Mouse (Mus musculus) cortical plate, adult 2 months (tissue): ENCODE measurements around the gene Lrrc28.

ENCODE experiments used
- CTCF ChIP-seq: fragments of 200-500 bp; IDR thresholded peaks from 2 replicates; pipeline ENCODE4 v1.5.1; 2011; ENCODE audit warnings: mild to moderate bottlenecking, control low read depth, low read length; ENCODE audit not compliant: insufficient read depth; ENCODE audit errors: extremely low read depth
- POLR2A ChIP-seq: fragments of 200-500 bp; IDR thresholded peaks from 2 replicates; pipeline ENCODE4 v1.6.1; 2011; ENCODE audit warnings: mild to moderate bottlenecking, low read length, control low read depth; ENCODE audit not compliant: insufficient read depth; ENCODE audit errors: extremely low read depth

DNA sequence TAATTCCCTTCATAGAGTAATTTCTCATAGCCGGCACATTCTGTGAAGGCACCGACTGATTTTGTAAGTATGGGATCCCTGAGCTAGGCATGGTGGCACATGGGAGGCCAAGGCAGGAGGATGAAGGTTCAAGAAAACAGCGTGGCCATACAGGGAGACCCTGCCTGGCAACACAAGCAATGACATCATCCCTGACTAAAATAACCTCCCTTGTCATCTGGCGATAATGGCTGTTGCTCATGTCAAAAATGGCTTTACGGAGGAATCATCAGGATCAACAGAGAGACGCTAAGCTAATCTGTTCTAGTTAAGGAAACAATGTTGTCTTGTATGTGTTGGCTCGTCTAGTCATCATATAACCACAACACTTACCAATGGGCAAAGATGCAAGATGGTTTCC, 85.6 kb downstream of the Lrrc28 start:
- TF ChIP-seq CTCF: no peak
- no peak for TF ChIP-seq POLR2A
